Mouse (Mus musculus): ENCODE measurements around the gene Apoc2. TPM values are rescaled to one million over a fixed set of nuclear protein-coding genes. Genes with fewer than 3 reads are reported as not detected.

Gene Apoc2
- polyA plus RNA-seq, 1 experiment from 2014 or later: 4.0 TPM

Other genes with a start within 250 kb of the Apoc2 start
- gene Mark4, start 219.1 kb downstream of the Apoc2 start, polyA plus RNA-seq (2015; fragmentation: Nextera tagmentation; extraction: Ambion mirVana): 7.9 TPM in 2 replicates
- gene Exoc3l2, start 214.6 kb downstream of the Apoc2 start, polyA plus RNA-seq (2015; fragmentation: Nextera tagmentation; extraction: Ambion mirVana): 1.4 and 1.7 TPM in 2 replicates
- 2.0 TPM in 2 replicates for gene Bloc1s3, start 169.6 kb downstream of the Apoc2 start, polyA plus RNA-seq (2015; fragmentation: Nextera tagmentation; extraction: Ambion mirVana)
- gene Trappc6a, start 169.5 kb downstream of the Apoc2 start, polyA plus RNA-seq (2015; fragmentation: Nextera tagmentation; extraction: Ambion mirVana): 97.8 and 103 TPM in 2 replicates
- 0.20 TPM in 1 of 2 replicates, not detected in the other for gene Nkpd1, start 160.1 kb downstream of the Apoc2 start, polyA plus RNA-seq (2015; fragmentation: Nextera tagmentation; extraction: Ambion mirVana)
- gene Ppp1r37, start 114.9 kb downstream of the Apoc2 start, polyA plus RNA-seq (2015; fragmentation: Nextera tagmentation; extraction: Ambion mirVana): 23.8 and 24.8 TPM in 2 replicates
- gene Zfp296, start 100.7 kb downstream of the Apoc2 start, polyA plus RNA-seq (2015; fragmentation: Nextera tagmentation; extraction: Ambion mirVana): 0.50 and 0.54 TPM in 2 replicates
- gene Gemin7, start 100.3 kb downstream of the Apoc2 start, polyA plus RNA-seq (2015; fragmentation: Nextera tagmentation; extraction: Ambion mirVana): 164 and 183 TPM in 2 replicates
- gene Clasrp, start 73.5 kb downstream of the Apoc2 start, polyA plus RNA-seq (2015; fragmentation: Nextera tagmentation; extraction: Ambion mirVana): 46.4 and 51.4 TPM in 2 replicates
- 6.8 and 8.8 TPM in 2 replicates for gene Relb, start 48.5 kb downstream of the Apoc2 start, polyA plus RNA-seq (2015; fragmentation: Nextera tagmentation; extraction: Ambion mirVana)
- gene Clptm1, start 12.9 kb downstream of the Apoc2 start, polyA plus RNA-seq (2015; fragmentation: Nextera tagmentation; extraction: Ambion mirVana): 81.8 and 86.8 TPM in 2 replicates
- not detected in 2 replicates for gene Gm44805, start 3.5 kb upstream of the Apoc2 start, polyA plus RNA-seq (2015; fragmentation: Nextera tagmentation; extraction: Ambion mirVana)
- gene Apoc4, start 3.5 kb upstream of the Apoc2 start, polyA plus RNA-seq (2015; fragmentation: Nextera tagmentation; extraction: Ambion mirVana): 0.42 and 1.3 TPM in 2 replicates
- gene Apoc1, start 14.7 kb upstream of the Apoc2 start, polyA plus RNA-seq (2015; fragmentation: Nextera tagmentation; extraction: Ambion mirVana): 19.5 and 22.0 TPM in 2 replicates
- 458 and 503 TPM in 2 replicates for gene Apoe, start 21.2 kb upstream of the Apoc2 start, polyA plus RNA-seq (2015; fragmentation: Nextera tagmentation; extraction: Ambion mirVana)
- 149 and 157 TPM in 2 replicates for gene Tomm40, start 37.5 kb upstream of the Apoc2 start, polyA plus RNA-seq (2015; fragmentation: Nextera tagmentation; extraction: Ambion mirVana)
- gene Nectin2, start 72.5 kb upstream of the Apoc2 start, polyA plus RNA-seq (2015; fragmentation: Nextera tagmentation; extraction: Ambion mirVana): 133 and 140 TPM in 2 replicates
- 313 and 345 TPM in 2 replicates for gene Bcam, start 93.1 kb upstream of the Apoc2 start, polyA plus RNA-seq (2015; fragmentation: Nextera tagmentation; extraction: Ambion mirVana)
- gene Cblc, start 118.9 kb upstream of the Apoc2 start, polyA plus RNA-seq (2015; fragmentation: Nextera tagmentation; extraction: Ambion mirVana): 15.2 and 16.1 TPM in 2 replicates
- gene Bcl3, start 144.8 kb upstream of the Apoc2 start, polyA plus RNA-seq (2015; fragmentation: Nextera tagmentation; extraction: Ambion mirVana): 4.3 and 4.7 TPM in 2 replicates
- 0.16 TPM in 1 of 2 replicates, not detected in the other for gene Gm19345, start 174.1 kb upstream of the Apoc2 start, polyA plus RNA-seq (2015; fragmentation: Nextera tagmentation; extraction: Ambion mirVana)
- gene Ceacam16, start 183.4 kb upstream of the Apoc2 start, polyA plus RNA-seq (2015; fragmentation: Nextera tagmentation; extraction: Ambion mirVana): not detected in 2 replicates
- gene Ceacam19, start 210.0 kb upstream of the Apoc2 start, polyA plus RNA-seq (2015; fragmentation: Nextera tagmentation; extraction: Ambion mirVana): not detected in 2 replicates
- gene Pvr, start 243.2 kb upstream of the Apoc2 start, polyA plus RNA-seq (2015; fragmentation: Nextera tagmentation; extraction: Ambion mirVana): 19.0 and 22.5 TPM in 2 replicates

Data from lung, embryonic 15.5 days (tissue).